Mouse (Mus musculus): Measurements from ENCODE around the gene Immp1l. TPM values are rescaled to one million over a fixed set of nuclear protein-coding genes. Genes with fewer than 3 reads are reported as not detected.

The Immp1l gene
- polyA plus RNA-seq, 1 experiment from 2014 or later, result 104 TPM

Small RNA genes within 50 kb of the gene (microRNA-seq; reads per million reads assigned to microRNA genes)
- gene Gm22002, result not detected

Other genes with a start within 250 kb of the Immp1l start
- gene Pax6, start 235.7 kb upstream of the Immp1l start, polyA plus RNA-seq (2015; fragmentation: Nextera tagmentation; extraction: Ambion mirVana), result 32.6 and 42.3 TPM in 2 replicates
- 36.4 and 39.3 TPM in 2 replicates for gene Elp4, start 74 bp upstream of the Immp1l start, polyA plus RNA-seq (2015; fragmentation: Nextera tagmentation; extraction: Ambion mirVana)
- gene Dnajc24, start 98.9 kb downstream of the Immp1l start, polyA plus RNA-seq (2015; fragmentation: Nextera tagmentation; extraction: Ambion mirVana), result 34.4 and 34.5 TPM in 2 replicates

Measured in hindbrain, embryonic 15.5 days (tissue).